Mouse (Mus musculus): ENCODE results near the gene Csnk1e.
"Not testable (repeated sequence)": the region's sequence is repeated elsewhere in the genome, so short reads cannot be mapped to it uniquely, and the experiment has no call there.

The Csnk1e gene

DNA sequence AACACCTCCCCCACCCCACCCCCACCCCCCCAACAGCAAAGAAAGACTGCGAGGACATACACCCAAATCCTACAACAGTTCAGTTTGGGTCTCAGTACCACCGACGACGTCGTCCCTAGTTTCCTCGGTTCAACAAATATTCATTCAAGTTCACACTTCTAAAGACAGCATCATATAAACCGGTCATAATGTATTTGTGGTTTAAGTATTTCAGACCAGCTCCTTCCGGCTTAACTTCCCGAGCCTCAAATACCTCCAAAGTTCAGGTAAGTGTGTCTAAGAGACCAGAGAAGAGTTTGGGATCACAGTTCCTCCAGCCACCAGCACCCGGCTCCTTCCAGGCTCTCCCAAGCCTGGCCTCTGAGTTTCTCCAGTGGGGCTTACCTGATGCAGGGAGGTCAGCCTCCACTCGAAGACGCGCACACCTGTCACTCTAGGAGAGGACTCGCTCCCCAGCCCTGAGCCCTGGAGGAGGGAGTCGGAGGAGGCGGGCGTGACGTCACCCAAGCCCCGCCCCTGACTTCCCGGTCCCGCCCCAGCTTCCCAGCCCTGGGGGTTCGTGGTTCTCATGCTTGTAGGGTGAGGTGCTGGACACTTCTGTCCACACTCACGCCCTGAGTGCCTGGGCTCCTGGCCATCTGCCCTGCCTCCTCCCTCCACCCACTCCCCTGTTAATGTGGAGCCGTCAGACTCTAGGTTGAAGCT, at the start of gene Csnk1e:
Gene Csnk1e, minus strand, starts transcription at position 461 of the 705 bp plus-strand sequence.
- peak; percentile 63 for DNase-seq (ENCODE audit: low spot score)

DNA sequence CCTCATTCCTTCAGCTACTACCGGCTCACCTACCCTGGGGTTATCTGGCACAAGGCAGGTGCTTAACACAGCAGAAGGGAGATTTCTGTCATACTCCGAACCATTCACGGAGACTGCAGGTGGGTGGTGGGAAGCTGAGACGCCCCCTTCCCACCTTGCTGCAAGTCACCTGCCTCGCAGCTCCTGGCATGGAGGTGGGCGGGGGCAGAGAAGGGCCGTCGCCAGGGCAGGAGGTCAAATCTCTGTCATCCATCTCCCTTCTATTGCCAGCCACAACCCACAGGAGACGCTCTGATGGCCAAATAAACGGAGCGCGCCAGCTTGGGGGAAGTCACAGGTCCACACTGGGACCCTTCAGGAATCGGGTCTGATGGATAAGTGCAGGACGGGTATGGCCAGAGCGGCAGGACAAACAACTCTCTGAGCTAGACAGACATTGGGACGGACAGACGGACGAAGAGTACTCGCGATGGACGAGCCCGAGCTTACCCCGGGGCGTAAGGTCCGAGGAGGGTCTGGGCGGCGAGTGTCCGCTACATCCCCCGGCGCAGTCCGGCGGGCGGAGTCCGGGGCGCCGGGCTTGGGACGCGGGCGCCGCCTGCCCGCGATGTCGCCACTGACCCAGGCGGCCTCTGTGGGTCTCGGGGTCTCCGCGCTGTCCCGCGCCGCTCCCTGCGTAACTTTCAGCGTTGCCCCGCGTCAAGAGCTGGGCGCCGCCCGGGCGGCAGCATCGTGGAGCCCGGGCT, 49.5 kb upstream of the Csnk1e start, which contains the start of gene Kcnj4:
Gene Kcnj4, minus strand, starts transcription at position 535 of the 746 bp plus-strand sequence.
- DNase-seq (ENCODE audit: low spot score) = no peak

DNA sequence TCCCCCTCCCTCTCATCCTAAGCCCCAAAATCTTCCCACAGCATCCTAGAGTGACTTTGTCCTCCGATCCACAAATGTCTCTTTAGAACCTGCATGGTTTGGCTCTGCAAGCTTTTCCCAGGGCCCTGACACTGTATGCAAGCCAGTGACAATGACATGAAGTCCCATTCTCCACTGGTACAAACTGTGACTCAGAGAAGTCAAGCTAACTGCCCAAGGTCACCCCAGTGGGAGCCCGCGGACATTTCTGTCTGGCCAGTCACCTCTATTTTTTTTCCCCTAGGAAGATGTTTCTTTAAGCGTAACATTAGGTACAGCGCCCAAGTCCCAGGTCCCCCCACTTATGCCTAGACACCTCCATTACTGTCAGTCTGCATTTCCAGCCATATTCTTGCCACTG, 48.1 kb upstream of the Csnk1e start:
- DNase-seq (ENCODE audit: low spot score) = no peak

DNA sequence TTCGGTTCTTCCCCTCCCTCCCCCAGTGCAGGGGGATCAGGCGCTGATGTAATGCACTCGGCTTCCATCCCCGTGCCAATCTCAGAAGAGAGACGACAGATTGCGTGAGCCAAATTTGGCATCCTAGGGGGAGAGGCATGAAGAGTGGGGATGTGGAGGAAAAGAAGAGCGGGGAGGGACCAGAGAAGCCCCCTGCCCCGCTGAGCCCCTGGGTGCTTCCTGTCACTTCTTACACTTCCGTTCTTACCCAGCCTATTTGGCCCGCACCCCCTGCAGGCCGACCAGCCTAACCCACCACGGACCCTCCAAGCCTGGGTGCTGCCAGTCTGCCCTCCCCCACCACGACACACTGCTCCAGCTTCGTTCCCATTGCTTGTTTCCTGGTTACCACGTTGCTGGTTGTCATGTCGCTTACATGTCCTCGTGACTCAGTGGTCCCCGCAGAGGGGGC, 47.5 kb upstream of the Csnk1e start:
- no peak for DNase-seq (ENCODE audit: low spot score)

DNA sequence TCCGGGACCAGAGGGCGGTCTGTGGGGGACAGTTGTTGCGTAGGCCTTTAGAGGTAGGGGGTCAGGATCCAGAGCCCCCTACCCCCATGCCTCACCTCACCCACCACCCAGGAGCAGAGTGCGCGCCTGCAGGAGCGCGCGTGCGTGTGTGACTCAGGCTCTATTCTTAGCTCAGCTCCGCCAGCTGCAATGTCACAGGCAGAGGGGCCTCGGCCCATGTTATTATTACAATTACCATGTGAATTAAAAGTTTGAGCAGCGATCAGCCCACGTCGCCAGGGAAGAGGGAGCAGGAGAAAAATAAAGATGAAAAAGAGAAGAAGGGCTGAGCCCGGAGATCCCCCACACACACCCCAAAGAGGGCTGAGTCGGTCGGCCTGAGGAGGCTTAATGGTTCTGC, 44.7 kb upstream of the Csnk1e start:
- no peak for DNase-seq (ENCODE audit: low spot score)

DNA sequence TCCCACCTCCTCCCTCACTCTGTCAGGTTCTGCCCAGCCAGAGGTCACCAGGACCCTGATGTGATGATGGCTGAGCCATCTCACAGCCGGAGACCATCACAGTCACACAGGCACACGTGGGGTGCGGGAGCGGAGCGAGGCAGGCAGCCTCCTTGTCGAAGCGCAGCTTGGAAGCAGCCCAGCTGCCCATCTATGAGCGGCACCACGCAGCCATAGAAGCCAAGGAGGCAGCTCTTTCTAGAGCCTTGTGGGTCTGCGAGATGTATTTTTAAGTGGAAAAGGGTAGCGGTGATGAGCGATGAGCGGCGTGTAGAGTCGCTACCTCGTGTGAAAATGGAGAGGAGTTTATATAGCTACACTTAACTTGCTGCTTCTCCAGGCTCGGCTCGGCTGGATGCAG, 38.2 kb upstream of the Csnk1e start:
- no peak for DNase-seq (ENCODE audit: low spot score)

DNA sequence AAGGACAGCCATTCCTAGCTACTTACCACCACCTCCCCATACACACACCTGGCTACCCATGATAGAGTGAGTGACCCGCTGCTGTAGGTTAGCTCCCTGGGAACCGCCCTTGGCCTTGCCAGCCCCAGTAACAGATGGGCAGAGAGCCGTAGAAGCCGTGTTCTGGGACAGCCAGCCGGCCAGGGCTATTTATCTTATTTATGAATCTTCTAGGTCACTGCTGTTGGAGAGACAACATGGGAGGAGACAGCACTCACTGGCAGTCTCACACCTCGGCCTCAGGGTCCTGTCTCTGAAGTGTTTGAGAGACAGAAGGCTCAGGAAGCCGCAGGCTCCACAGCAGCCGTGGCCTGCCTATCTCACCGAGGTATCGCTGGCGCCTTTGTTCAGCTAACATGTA, 34.1 kb upstream of the Csnk1e start:
- no peak for DNase-seq (ENCODE audit: low spot score)

DNA sequence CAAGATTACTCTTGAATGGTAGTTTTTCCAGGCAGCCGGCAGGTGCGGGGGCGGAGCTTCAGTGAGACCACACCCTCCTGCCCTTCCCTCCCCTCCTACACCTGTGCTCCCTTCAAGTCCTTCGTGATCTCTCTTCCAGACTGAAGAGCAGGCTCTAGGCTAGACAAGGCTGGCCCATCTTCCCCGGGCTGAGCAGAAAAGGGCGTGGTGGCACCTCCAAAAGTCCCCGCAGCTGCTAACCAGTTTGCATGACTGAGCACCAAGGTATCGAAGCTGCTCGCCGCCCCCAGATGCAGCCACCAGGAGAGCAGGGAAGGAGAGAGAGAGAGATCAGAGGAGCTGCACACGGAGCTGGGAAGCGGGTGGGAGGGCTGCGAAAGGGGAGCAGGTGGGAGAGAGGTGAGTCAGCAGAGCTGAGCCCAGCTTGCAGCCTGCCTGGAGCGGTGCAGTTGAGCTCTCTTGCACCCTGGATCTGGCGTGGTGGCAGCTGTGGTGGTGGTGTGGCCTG, 25.9 kb upstream of the Csnk1e start:
- DNase-seq (ENCODE audit: low spot score) = no peak

DNA sequence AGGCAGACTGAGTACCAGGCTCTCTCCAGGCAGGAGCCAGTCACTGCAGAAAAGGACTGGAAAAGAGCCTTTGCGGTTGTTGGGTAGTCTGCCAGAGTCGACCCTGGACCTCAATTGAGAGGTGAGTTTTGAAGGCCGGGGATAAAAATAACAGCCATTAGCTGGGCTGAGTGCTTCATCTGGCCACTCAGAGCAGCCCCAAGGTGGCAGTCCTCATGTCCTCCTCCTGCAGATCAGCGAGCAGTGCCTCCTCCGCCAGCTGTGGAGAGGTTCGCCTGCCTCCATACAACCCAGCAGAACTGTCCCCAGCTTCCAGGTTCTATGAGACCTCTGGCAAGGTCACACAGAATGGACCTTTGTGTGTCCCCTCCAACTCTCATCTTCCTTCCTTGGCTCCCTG, 21.9 kb upstream of the Csnk1e start:
- no peak for DNase-seq (ENCODE audit: low spot score)

DNA sequence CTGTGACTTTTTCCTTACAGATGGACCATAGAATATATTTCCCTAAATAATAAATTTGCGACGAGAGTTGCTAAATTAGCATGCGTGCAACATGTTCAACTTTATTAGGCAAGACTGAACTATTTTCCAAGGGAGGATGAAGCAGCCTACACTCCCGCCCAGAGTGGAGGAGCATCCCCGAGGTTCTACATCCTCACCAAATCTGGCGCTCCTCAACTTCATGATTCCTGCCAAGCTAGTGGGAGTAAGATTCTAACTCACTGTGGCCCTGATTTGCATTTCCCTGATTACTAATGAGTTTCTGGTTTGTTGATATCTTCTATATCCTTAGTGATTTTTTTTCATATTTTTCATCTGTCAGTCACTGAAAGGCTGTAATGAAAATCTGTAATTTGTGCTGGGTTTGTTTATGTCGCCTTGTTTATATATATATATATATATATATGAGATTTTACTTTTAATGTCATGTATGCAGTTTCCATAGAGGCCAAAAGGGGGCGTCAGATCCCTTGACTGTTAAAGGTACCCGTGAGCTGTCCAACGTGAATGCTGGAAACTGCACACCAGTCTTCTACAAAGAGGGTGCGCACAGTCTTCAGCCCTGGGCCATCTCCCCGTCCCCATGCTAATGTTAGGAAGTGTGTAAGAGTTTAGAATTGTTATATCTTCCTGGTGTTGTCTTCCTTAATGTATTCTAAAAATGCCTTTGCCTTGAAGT, 18.4 kb upstream of the Csnk1e start:
- no peak for DNase-seq (ENCODE audit: low spot score)

DNA sequence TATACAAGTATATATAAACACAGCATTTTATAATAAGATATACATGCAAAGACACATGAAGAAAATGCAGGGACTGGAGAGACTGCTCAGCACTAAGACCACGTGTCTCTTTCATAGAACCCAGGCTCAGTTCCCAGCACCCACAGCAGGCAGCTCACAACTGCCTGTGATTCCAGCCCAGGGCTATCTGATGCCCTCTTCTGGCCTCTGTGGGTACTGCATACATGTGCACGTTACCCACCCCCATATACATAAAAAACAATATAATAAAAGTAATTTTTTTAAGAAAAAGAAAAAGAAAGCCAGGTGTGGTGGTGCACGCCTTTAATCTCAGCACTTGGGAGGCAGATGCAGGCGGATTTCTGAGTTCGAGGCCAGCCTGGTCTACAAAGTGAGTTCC, 17.7 kb upstream of the Csnk1e start:
- DNase-seq (ENCODE audit: low spot score) = no peak

DNA sequence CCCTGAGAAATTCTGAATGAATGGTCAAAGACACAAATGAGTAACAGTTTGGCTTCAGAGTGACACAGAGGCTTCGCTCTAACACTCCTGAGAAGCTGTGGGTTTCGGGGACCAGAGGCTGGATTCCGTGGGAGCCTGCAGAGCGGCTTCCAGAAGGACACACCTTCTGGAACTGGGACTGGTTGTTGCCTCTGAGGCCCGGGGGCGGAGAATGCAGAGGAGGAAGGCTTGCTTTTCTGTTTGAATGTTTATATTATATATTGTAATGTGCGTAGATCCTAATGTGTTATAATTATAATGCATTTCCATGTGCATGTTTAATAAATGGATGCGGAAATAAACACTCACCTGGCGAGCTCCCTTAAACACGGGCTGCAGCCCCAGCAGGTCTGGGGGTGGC, 15.7 kb upstream of the Csnk1e start:
- DNase-seq (ENCODE audit: low spot score) = no peak

DNA sequence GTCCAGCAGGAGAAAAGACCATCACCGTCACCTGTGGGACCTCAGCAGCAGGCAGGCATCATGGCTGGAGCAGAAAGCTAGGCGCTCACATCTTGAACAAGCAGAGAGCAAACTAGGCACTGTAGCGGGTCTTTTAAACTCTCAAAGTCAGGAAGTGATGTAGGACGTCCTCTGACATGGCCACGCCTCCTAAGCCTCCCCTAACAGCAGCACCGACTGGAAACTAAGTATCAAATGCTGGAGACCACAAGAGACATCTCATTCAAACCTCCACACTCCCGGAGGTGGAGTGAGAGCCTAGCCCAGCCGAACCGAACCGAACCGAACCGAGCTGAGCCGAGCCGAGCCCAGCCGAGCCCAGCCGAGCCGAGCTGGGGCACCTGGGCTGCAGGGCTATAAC, 15.2 kb upstream of the Csnk1e start:
- DNase-seq (ENCODE audit: low spot score) = no peak

DNA sequence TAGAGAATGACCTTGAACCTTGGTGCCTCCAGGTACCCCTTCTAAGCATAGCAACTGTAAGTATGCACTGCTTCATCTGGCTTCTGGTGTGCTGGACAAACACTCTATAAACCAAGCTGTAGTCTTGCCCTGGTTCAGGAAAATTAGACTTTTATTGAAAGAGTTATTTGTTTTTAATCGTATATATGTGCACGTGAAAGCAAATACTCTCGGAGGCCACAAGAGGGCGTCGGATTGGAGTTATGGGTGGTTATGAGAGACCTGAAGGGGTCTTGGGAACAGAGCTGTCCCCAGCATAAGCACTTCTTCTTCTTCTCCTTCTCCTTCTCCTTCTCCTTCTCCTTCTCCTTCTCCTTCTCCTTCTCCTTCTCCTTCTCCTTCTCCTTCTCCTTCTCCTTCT, 14.2 kb upstream of the Csnk1e start:
- no peak for DNase-seq (ENCODE audit: low spot score)

DNA sequence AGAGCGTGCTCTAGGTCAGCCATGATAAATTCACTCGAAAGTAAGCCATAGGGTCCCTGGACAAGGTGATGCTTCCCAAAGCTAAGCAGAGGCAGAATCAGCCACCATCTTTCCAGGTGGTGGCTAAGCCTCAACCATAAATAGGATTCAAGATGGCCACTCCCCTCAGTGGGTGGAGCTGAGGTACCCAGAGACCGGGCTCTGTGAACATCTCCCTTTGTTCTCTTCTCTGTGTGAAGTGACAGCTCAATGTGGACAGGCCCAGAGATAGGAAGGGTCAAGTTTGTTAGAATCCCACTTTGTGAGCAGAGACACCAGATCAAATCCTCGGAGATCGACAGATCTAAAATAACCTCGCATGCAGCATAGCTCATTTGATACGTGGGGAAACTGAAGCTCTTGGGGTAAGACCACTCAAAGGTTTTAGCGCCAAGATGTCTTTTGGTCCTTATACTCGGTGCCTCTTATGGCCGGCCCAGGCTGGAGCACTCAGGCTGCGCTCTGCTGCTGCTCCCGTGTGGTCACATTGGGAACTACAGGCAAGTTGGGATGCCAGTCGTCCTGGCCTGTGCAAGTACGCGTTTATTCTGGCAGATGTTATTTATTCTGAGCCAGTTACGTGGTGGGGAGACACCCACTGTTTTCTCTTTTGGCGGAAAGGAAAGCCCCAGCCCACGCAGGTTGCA, 11.4 kb upstream of the Csnk1e start:
- DNase-seq (ENCODE audit: low spot score) = peak; percentile 70

DNA sequence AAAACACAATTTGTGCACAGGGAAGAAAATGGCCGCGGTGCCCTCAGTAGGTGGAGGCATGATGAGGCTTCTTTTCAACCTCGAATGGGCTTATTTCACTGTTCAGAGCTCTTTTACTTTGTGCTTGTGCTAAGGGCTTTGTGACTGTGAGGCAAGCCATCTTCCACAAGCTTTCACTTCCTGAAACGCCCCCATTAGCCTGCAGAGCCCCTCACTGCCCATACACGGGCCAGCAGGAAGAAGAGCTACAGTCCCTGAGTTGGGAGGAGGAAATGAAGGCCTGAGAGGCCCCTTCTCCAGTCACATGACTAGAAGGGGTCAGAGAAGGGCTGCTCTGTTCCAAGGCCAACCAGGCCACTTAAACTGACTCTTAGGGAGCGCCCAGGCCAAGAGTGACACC, 1.2 kb upstream of the Csnk1e start:
- no peak for DNase-seq (ENCODE audit: low spot score)

DNA sequence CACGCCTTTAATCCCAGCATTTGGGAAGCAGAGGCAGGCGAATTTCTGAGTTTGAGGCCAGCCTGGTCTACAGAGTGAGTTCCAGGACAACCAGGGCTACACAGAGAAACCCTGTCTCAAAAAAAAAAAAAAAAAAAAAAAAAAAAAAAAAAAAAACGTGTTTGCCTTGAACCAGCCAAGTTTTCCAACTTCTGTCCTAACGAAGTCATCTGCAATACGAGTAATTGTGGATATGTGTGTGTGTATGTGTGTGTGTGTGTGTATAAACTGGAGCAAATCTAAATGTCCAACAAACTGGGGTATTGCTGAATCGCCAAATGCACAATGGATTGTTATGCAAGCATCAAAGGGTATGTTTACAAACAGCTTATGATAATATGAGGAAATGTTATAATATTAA, 738 bp upstream of the Csnk1e start:
- not testable (repeated sequence) for DNase-seq (ENCODE audit: low spot score)

DNA sequence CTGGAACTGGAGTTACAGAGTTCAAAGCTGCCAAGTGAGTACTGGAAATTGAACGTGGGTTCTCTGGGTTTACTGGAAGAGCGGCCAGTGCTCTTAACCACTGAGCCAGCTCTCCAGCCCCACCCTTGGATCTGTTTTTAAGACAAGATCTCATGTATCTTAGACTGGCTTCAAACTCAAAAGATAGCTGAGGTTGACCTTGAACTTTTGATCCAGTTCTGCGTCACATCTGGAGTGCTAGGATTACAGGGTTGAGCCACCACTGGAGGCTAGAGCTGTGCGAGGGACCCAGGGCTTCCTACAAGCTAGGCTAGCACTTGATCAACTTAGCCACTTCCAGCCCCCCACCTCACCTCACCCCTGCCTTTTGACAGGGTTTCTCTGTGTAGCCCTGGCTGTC, 1.5 kb downstream of the Csnk1e start:
- DNase-seq (ENCODE audit: low spot score) = no peak

DNA sequence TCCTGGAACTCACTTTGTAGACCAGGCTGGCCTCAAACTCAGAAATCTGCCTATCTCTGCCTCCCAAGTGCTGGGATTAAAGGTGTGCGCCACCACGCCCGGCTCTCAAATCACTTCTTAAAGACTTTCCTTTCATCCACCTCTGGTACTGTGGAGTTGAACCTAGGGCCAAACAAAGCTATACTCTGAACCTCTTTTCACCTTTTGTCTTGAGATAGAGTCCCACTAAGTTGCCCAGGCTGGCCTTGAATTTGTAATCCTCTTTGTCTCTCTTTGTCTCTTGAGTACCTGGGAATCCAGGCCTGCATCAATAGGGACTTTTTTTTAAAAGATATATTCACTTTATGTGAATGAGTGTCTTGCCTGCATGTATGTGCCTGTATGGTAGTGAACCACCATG, 7.3 kb downstream of the Csnk1e start:
- no peak for DNase-seq (ENCODE audit: low spot score)

DNA sequence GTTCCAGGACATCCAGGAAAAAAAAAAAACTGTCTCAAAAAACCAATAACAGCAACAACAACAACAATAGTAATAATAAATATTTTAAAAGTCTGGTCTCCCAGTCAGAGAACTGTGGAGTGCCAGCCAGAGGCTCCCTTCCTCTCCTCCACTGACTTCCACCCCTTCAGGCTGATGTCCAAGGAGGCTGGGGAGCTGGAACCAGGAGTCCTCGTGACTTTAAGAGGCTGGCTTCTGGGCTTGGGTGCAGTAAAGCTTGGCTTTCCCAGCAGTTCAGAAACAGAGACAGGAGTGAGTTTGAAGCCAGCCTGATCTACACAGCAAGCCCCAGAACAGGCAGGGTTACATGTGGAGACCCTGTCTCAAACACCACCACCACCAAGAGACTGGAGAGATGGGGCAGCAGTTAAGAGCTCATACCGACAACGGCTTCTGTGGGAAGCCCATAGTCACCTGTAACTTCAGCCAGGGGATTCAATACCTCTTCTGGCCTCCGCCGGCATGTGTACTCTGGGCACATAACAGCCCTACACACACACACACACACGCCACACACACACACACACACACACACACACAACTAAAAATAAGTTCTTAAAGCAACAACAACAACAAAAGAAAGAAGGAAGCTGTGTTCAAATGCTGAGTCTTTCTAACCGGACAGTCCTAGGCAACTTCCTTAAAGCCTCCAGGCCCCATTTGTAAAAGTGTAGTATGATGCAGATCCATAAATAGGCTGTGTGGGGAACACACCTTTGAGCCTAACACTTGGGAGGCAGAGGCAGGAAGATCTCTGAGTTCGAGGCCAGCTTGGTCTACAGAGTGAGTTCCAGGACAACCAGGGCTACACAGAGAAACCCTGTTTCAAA, 9.3 kb downstream of the Csnk1e start:
- DNase-seq (ENCODE audit: low spot score) = no peak

DNA sequence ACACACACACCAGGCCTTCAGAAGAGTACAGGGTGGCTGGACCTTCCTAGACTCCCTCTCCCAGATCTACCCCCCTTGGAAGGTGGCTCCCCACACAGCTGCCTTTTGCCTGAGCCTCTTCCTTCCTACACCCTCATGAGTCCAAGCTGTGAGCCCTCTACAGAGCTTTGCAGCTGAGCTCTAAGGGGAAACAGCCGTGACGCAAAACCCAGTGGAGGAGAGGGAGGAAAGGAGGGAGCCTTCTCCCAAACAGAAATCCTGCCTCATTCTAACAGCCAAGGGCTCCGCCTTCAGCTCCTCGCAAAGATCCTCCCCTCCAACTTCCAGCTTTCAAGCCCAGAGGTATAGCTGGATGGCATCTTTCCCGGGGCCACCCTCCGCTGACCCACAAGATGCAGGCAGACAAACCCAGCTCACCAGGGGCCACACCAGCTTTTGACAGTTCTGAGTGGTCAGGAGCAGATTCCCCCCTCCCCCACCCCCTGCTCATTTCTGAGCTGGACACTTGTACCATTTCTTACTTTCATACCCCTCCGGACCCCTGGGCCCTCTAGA, 11.4 kb downstream of the Csnk1e start:
- no peak for DNase-seq (ENCODE audit: low spot score)
